Mouse (Mus musculus) liver, embryonic 16.5 days (tissue): ENCODE data around the gene Gnptab. TPM values are rescaled to one million over a fixed set of nuclear protein-coding genes. Genes with fewer than 3 reads are reported as not detected.

Experiments
- ATAC-seq: fragments of 200-750 bp; cut with Nextera tagmentation; 2 replicates; pipeline ENCODE4 v1.8.0; 2017; ENCODE audit warnings: low read depth, mild to moderate bottlenecking, moderate number of reproducible peaks, moderate library complexity
- H3K27ac ChIP-seq: fragments of 300-500 bp; sonication (generic); 2 replicates; pipeline ENCODE4 v1.5.1; 2014; ENCODE audit warnings: mild to moderate bottlenecking, low read length
- H3K27me3 ChIP-seq: fragments of 300-500 bp; sonication (generic); 2 replicates; pipeline ENCODE4 v1.6.1; 2014; ENCODE audit warnings: low read depth, low read length, mixed read lengths; ENCODE audit not compliant: control insufficient read depth, insufficient read depth
- H3K36me3 ChIP-seq: fragments of 300-500 bp; sonication (generic); 2 replicates; pipeline ENCODE4 v1.6.1; 2014; ENCODE audit warnings: mild to moderate bottlenecking; ENCODE audit not compliant: control insufficient read depth, insufficient read depth
- H3K4me1 ChIP-seq: fragments of 300-500 bp; sonication (generic); 2 replicates; pipeline ENCODE4 v1.6.1; 2014; ENCODE audit warnings: low read depth, low read length, mixed read lengths; ENCODE audit not compliant: control insufficient read depth
- H3K4me2 ChIP-seq: fragments of 300-500 bp; sonication (generic); 2 replicates; pipeline ENCODE4 v1.6.1; 2014; ENCODE audit warnings: low read depth, low read length, mixed read lengths
- H3K4me3 ChIP-seq: fragments of 300-500 bp; sonication (generic); 2 replicates; pipeline ENCODE4 v1.5.1; 2014; ENCODE audit warnings: low read depth, mild to moderate bottlenecking, low read length
- H3K9ac ChIP-seq: fragments of 300-500 bp; sonication (generic); 2 replicates; pipeline ENCODE4 v1.6.1; 2014; ENCODE audit warnings: low read depth, low read length
- H3K9me3 ChIP-seq: fragments of 300-500 bp; sonication (generic); replicated peaks from 2 replicates; pipeline ENCODE4 v1.6.1; 2016; ENCODE audit warnings: low read length; ENCODE audit not compliant: control insufficient read depth
- WGBS: fragments of 180-500 bp; shearing (Covaris S2); extraction: QIAGEN DNeasy Blood & Tissue Kit; methylation state at CpG from one replicate; pipeline ENCODE4 v1.1.7; 2014; ENCODE audit not compliant: insufficient replicate concordance; 5-methylcytosine and 5-hydroxymethylcytosine counted together
- polyA plus RNA-seq: library from polyadenylated mRNA; unstranded; fragments of >200 nt; fragmentation: Nextera tagmentation; extraction: Ambion mirVana; gene quantifications from 2 replicates; pipeline ENCODE4 v1.2.1, GENCODE M21; 2015

Gene Gnptab
- 2.3 and 2.4 TPM in 2 replicates for polyA plus RNA-seq

DNA sequence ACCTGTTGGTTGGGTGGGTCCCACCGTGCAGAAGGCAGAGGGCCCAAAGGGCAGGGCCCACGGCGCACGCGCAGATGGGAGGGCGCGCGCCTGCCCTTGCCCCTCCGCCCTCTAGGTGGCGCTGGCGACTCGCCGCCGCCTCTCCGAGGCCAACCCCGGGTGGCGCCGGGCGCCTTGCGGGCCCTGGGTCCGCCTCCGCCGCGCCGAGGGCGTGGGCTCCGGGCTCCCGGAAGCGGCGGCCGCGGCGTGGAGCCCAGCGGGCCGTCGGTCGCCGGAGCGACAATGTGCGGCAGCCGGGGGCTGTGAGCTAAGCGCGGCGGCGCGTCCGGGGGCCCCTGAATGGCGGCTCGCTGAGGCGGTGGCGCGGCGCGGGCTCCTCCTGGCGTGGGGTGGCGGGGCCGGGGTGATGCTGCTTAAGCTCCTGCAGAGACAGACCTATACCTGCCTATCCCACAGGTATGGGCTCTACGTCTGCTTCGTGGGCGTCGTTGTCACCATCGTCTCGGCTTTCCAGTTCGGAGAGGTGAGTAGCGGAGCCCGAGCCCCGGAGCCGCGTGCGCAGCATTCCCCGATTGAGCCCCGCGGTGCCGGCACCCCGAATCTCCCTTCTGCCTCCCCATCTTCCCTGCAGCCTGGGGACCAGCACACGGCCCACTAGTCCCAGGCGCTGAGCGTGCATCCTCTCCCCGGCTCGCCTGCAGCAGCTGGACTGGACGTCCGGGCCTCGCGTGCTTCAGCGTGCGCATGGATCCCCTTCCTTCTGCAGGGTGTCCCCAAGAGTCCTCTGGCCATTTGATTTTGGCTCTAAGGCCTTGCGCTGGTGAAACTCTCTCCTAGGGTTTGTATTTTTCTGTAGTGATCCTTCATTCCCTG lies at the start of gene Gnptab, which contains the start of gene Dram1:
Gnptab (plus strand) TSS at position 120 of the 873 bp plus-strand sequence.
Dram1 (minus strand) TSS at position 68 of the 873 bp plus-strand sequence.
- no peaks in the 10 kb centered on the region for H3K36me3 ChIP-seq
- H3K9ac ChIP-seq, result peak within 1 kb of the TSS; percentile 66
- peaks cover 21% of the 10 kb centered on the region for H3K4me1 ChIP-seq
- H3K27ac ChIP-seq, result peak within 1 kb of the TSS; percentile 33; the same call in 1 of the 2 replicates
- peak within 1 kb of the TSS; percentile 79 for H3K4me3 ChIP-seq
- H3K27me3 ChIP-seq, result no peaks in the 10 kb centered on the region
- H3K9me3 ChIP-seq, result no peaks in the 10 kb centered on the region
- WGBS, result under 1% methylated on average over 86 of the region's 87 CpGs
- ATAC-seq, result peak; percentile 86
- peak within 1 kb of the TSS; percentile 97 for H3K4me2 ChIP-seq

DNA sequence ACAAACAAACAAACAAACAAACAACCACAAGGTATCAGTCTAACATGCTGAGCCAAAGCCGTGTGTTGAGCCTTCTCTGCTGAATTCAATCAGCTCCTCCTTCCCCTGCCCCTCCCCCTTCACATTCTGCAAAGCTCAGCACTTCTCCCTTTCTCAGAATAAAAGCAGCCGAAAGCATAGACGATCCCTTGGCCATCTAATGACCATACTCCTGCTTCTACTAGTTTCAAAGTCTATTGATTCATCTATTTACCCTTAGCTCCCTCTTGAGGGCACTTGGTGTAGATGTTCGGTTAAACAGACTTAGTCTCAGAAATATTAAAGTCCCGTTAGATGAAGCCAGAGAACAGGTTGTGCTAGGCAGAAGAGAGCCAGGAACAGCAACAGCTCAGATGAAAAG lies 48.2 kb upstream of the Gnptab start:
- Histone ChIP-seq H3K27ac (no peak overlapping the region), H3K4me3 (no peak overlapping the region), H3K36me3 (no peaks in the 10 kb centered on the region), H3K9me3 (no peaks in the 10 kb centered on the region), H3K9ac (no peak overlapping the region), H3K4me1 (no peaks in the 10 kb centered on the region), H3K4me2 (no peak overlapping the region), H3K27me3 (no peaks in the 10 kb centered on the region)
- ATAC-seq, result no peak
- 21% methylated on average over 5 of the region's 5 CpGs for WGBS

DNA sequence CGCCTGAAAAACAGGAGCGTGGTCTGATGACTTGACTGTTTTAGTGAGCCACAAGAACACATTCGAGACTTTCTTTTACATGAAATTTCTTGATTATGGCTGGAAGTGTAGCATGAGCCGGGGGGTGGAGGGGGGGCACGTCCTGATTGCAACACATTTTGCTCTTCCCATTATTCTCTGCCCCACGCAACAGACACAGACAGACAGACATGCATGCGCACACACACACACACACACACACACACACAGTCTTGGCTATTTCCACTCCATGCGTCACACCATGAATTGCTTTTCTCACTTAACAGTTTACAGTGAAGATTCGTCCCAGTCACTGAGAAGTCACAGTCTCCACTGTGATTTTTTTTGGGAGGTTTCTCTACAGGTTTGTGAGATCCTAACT lies 38.3 kb upstream of the Gnptab start:
- Histone ChIP-seq H3K4me1 (no peaks in the 10 kb centered on the region), H3K4me3 (no peak overlapping the region), H3K27ac (no peak overlapping the region), H3K9me3 (no peaks in the 10 kb centered on the region), H3K4me2 (no peak overlapping the region), H3K27me3 (no peaks in the 10 kb centered on the region), H3K9ac (no peak overlapping the region), H3K36me3 (no peaks in the 10 kb centered on the region)
- no peak for ATAC-seq
- WGBS, result 68% methylated on average over 9 of the region's 9 CpGs

DNA sequence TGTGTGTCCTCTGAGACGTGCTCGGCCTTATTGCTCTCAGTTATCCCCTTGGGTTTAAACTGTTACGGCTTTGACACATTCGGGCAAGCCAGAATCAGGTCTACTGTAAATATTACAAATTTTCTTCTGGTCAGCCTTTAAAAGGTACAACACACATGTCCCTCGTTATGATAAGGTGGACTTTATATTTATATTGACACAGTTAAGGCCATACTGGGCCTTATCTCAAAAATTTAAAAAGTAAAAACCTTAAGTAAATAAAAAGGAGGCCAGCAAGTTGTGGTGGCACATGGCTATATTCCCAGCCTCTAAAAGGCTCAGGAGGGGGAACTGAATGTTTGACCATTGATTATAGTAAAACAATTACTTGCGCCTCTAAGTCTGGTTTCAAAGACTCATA lies 37.6 kb upstream of the Gnptab start:
- no peak overlapping the region for H3K4me2 ChIP-seq
- no peaks in the 10 kb centered on the region for H3K36me3 ChIP-seq
- no peaks in the 10 kb centered on the region for H3K27me3 ChIP-seq
- no peak overlapping the region for H3K4me3 ChIP-seq
- H3K9ac ChIP-seq, result no peak overlapping the region
- no peak for ATAC-seq
- no peaks in the 10 kb centered on the region for H3K9me3 ChIP-seq
- no peak overlapping the region for H3K27ac ChIP-seq
- no peaks in the 10 kb centered on the region for H3K4me1 ChIP-seq
- WGBS, result 64% methylated on average over 6 of the region's 6 CpGs

DNA sequence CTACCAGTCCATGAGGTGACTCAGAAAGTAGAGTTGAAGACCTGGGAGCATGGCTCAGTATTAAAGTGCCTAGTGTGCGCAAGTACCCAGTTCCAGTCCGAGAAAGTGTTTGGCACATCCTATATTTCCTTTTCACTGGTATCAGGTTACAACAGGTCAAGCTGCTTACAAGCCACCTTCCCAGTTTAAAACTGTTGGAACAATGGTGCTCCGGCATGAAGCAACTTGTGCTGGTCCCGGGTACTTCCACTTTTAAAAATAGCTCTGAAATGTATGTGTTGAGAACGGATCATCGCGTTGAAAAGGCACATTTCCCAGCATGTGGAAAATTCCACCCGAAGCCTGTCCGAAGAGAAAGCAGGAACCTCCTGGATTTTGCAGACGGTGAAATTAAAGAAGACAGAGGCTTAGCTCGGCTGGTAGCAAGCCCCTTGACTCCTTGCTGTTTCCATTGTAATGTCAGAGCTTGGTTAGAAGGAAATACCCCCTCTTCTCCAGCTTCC lies 33.0 kb upstream of the Gnptab start:
- Histone ChIP-seq H3K36me3 (no peaks in the 10 kb centered on the region), H3K27me3 (no peaks in the 10 kb centered on the region), H3K4me1 (no peaks in the 10 kb centered on the region), H3K27ac (no peak overlapping the region), H3K4me3 (no peak overlapping the region), H3K9ac (no peak overlapping the region), H3K4me2 (no peak overlapping the region), H3K9me3 (no peaks in the 10 kb centered on the region)
- WGBS, result 30% methylated on average over 11 of the region's 11 CpGs
- ATAC-seq, result no peak; the same call in 1 of the 2 replicates

DNA sequence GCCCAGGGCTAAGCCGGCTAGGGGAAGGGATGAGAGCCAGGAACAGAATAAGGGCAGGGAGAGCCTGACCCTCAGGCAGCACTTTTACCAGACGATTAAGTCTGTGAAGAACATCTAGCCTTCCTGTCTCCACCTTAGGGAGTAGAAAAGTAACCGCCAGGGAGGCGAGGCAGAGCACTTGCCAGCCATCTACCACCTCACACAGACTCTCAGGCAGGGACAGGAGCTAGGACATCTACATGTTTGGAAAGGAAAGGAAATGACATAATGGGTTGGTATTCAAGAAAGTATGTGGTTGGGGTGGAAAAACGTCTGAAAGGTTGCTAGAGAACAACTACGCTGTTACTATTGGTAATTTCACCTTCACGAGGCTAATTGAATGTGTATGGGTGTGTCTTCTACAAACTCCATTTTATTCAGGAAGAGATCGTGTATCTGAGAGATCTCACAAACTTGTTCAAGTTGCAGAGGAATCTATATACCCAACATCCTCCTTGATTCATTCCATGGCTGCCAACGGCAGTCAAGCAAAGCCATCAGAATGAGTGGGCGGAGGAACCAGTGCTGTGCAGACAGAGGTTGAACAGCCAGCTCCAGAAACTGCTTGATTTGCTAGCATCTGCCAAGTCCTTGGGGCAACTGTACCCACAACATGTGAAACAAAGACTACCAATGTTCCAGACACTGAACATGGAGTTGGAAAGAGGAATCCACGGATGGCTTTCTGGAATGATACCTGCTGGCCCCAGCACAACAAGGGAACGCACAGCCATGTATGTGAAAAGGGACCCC lies 32.3 kb upstream of the Gnptab start:
- no peak overlapping the region for H3K4me3 ChIP-seq
- no peak overlapping the region for H3K4me2 ChIP-seq
- WGBS, result 47% methylated on average over 12 of the region's 12 CpGs
- H3K4me1 ChIP-seq, result no peaks in the 10 kb centered on the region
- no peaks in the 10 kb centered on the region for H3K36me3 ChIP-seq
- H3K27me3 ChIP-seq, result no peaks in the 10 kb centered on the region
- no peak overlapping the region for H3K27ac ChIP-seq
- H3K9ac ChIP-seq, result no peak overlapping the region
- no peak for ATAC-seq
- no peaks in the 10 kb centered on the region for H3K9me3 ChIP-seq

DNA sequence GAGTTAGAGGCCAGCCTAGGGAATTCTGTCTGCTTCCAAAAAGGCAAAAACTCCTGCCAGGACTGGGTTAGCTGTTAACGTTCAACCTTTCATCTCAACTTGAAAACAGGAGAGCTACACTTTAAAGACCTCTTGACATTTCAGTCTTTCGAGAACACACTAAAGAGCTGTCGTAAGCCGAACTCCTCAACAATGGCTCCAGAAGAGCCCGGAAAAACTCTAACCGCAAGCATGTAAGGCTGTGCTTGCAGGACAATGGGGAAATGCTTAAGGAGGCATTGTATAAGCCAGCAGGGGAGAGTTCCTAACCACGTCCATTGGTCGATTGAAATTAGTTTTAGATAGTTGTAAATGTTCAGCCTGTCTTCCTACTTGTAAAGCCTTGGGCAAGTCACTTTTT lies 29.1 kb upstream of the Gnptab start:
- no peaks in the 10 kb centered on the region for H3K4me1 ChIP-seq
- ATAC-seq, result no peak
- H3K4me3 ChIP-seq, result no peak overlapping the region
- no peaks in the 10 kb centered on the region for H3K9me3 ChIP-seq
- no peaks in the 10 kb centered on the region for H3K27me3 ChIP-seq
- no peak overlapping the region for H3K4me2 ChIP-seq
- H3K27ac ChIP-seq, result no peak overlapping the region
- H3K9ac ChIP-seq, result no peak overlapping the region
- WGBS, result 24% methylated on average over 8 of the region's 8 CpGs
- no peaks in the 10 kb centered on the region for H3K36me3 ChIP-seq

DNA sequence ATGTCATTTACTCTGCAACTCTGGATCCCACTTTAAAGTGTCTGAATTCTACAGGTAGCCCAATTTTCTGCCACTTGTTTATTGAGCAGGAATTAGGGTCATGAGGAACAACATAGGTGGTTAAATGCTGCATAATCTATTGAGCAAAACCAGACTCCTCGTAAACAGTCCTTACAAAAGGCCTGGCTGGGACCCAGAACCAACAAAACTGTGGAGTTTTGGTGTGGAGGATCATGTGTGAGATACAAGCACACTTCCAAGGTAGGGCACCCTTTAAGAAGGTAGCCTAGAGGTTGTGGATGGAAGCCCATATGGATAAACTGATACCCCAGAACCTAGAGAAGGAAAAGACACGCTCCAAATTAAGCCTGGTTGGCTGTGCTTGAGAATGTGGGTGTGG lies 28.2 kb upstream of the Gnptab start:
- Histone ChIP-seq H3K9me3 (no peaks in the 10 kb centered on the region), H3K27me3 (no peaks in the 10 kb centered on the region), H3K4me1 (no peaks in the 10 kb centered on the region), H3K4me2 (no peak overlapping the region), H3K9ac (no peak overlapping the region), H3K27ac (no peak overlapping the region), H3K4me3 (no peak overlapping the region), H3K36me3 (no peaks in the 10 kb centered on the region)
- WGBS, result 61% methylated on average over 2 of the region's 2 CpGs
- ATAC-seq, result no peak
